Mouse (Mus musculus): ENCODE results near the gene Sh3gl2. TPM values are rescaled to one million over a fixed set of nuclear protein-coding genes. Genes with fewer than 3 reads are reported as not detected.

Gene Sh3gl2
- polyA plus RNA-seq, 1 experiment, result 15.4 TPM

DNA sequence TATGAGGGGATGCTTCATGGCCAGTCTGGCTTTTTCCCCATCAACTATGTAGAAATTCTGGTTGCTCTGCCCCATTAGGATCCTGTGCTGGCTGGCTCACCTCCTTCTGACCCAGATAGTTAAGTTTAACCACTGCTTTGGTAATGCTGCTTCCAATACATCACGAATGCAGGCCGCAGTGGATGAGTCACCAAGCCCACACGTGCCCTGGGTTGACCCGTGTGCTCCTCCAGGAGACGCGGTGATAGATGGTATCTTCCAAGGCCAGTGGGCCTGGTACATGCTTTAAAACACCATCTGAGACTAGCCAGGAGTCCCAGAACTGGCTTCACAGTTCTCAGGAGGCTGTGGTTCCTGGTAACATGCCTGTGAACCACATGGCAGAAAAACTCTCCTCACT lies 182.8 kb downstream of the Sh3gl2 start:
- no peak overlapping the region for H3K4me3 ChIP-seq (ENCODE audit: control insufficient read depth, low read depth, low read length)

DNA sequence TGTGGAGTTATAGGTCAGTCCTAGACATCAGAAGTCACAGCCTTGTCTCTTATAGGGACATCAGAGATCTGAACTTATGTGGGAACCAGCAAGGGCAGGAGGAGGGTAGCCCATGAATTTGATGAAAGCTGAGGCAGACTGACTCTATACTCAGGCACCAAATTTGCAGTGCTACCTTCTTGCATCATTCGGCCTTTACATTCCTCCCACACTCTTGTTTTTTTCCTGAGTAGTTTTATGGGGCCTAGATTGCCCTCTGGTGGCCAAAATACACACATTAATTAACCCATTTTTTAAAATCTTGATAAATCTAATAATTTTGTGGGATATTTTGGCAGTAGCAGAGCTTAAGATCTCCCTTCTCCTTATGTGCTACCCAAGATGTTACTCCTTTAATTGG lies 186.9 kb downstream of the Sh3gl2 start:
- Histone ChIP-seq H3K36me3 (ENCODE audit: control insufficient read depth, insufficient read depth, low read length) (no peaks in the 10 kb centered on the region), H3K4me3 (ENCODE audit: control insufficient read depth, low read depth, low read length) (no peak overlapping the region), H3K27ac (ENCODE audit: control insufficient read depth, insufficient read depth, low read depth, low read length) (no peak overlapping the region), H3K27me3 (ENCODE audit: control insufficient read depth, insufficient read depth, low read length) (no peaks in the 10 kb centered on the region), H3K4me1 (ENCODE audit: control insufficient read depth, insufficient read depth, low read length) (no peaks in the 10 kb centered on the region)
- TF ChIP-seq CTCF (IDR thresholded peaks at IDR 0.05; ENCODE audit: control insufficient read depth, insufficient read depth, insufficient replicate concordance, low read depth, low read length), result no peak
- no peak for TF ChIP-seq POLR2A (IDR thresholded peaks at IDR 0.05; ENCODE audit: control insufficient read depth, low read depth, low read length)

More for the DNA sequence above, 182.8 kb downstream of the Sh3gl2 start:
- Histone ChIP-seq H3K27me3 (ENCODE audit: control insufficient read depth, insufficient read depth, low read length) (no peaks in the 10 kb centered on the region), H3K36me3 (ENCODE audit: control insufficient read depth, insufficient read depth, low read length) (no peaks in the 10 kb centered on the region), H3K27ac (ENCODE audit: control insufficient read depth, insufficient read depth, low read depth, low read length) (no peak overlapping the region), H3K4me1 (ENCODE audit: control insufficient read depth, insufficient read depth, low read length) (no peaks in the 10 kb centered on the region)
- no peak for TF ChIP-seq CTCF (IDR thresholded peaks at IDR 0.05; ENCODE audit: control insufficient read depth, insufficient read depth, insufficient replicate concordance, low read depth, low read length)
- TF ChIP-seq POLR2A (IDR thresholded peaks at IDR 0.05; ENCODE audit: control insufficient read depth, low read depth, low read length), result no peak

DNA sequence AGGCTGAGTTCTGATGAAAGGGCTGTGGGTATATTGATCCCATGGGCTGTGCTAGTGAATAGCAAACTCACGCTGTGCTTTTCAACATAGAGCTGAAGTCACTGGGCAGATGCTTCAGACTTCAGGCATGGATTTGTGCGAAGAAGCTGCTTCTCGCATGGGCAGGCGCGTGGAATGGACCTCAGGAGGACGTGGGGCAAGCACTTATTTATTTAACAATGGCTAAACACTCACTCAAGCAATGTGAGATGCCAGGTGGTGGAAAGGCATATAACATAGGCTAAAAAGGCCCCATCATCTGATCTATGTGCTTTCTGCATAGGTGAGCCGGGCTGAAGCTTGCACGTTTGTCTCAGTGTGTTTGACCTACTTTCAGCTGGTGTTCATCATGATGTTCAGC lies 193.8 kb downstream of the Sh3gl2 start:
- H3K36me3 ChIP-seq (ENCODE audit: control insufficient read depth, insufficient read depth, low read length), result no peaks in the 10 kb centered on the region
- H3K27ac ChIP-seq (ENCODE audit: control insufficient read depth, insufficient read depth, low read depth, low read length), result no peak overlapping the region
- TF ChIP-seq POLR2A (IDR thresholded peaks at IDR 0.05; ENCODE audit: control insufficient read depth, low read depth, low read length), result no peak
- no peak for TF ChIP-seq CTCF (IDR thresholded peaks at IDR 0.05; ENCODE audit: control insufficient read depth, insufficient read depth, insufficient replicate concordance, low read depth, low read length)
- no peaks in the 10 kb centered on the region for H3K27me3 ChIP-seq (ENCODE audit: control insufficient read depth, insufficient read depth, low read length)
- no peak overlapping the region for H3K4me3 ChIP-seq (ENCODE audit: control insufficient read depth, low read depth, low read length)
- H3K4me1 ChIP-seq (ENCODE audit: control insufficient read depth, insufficient read depth, low read length), result no peaks in the 10 kb centered on the region

DNA sequence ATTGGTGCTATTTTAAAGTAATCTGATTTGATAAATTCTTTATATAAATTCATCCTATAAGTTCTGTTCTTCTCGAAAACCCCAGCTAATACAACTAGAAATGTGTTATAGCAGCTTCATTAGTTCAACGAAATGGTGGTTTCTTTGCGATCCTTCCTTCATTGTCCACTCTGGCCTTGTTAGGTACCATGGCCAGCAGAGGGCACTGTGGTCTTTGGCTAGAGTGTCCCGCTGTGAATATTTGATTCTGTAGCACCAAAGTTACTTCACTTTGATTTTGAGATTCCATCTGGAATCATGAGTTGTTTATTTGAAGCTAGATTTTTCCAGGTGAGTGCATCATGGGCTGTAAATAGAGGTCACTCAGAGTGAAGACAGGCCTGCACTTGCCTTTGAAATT lies 197.9 kb downstream of the Sh3gl2 start:
- TF ChIP-seq CTCF (IDR thresholded peaks at IDR 0.05; ENCODE audit: control insufficient read depth, insufficient read depth, insufficient replicate concordance, low read depth, low read length) (peak; percentile 30; the same call in 1 of the 2 replicates), POLR2A (IDR thresholded peaks at IDR 0.05; ENCODE audit: control insufficient read depth, low read depth, low read length) (no peak)
- Histone ChIP-seq H3K36me3 (ENCODE audit: control insufficient read depth, insufficient read depth, low read length) (no peaks in the 10 kb centered on the region), H3K27ac (ENCODE audit: control insufficient read depth, insufficient read depth, low read depth, low read length) (no peak overlapping the region), H3K4me1 (ENCODE audit: control insufficient read depth, insufficient read depth, low read length) (no peaks in the 10 kb centered on the region), H3K4me3 (ENCODE audit: control insufficient read depth, low read depth, low read length) (no peak overlapping the region), H3K27me3 (ENCODE audit: control insufficient read depth, insufficient read depth, low read length) (no peaks in the 10 kb centered on the region)

DNA sequence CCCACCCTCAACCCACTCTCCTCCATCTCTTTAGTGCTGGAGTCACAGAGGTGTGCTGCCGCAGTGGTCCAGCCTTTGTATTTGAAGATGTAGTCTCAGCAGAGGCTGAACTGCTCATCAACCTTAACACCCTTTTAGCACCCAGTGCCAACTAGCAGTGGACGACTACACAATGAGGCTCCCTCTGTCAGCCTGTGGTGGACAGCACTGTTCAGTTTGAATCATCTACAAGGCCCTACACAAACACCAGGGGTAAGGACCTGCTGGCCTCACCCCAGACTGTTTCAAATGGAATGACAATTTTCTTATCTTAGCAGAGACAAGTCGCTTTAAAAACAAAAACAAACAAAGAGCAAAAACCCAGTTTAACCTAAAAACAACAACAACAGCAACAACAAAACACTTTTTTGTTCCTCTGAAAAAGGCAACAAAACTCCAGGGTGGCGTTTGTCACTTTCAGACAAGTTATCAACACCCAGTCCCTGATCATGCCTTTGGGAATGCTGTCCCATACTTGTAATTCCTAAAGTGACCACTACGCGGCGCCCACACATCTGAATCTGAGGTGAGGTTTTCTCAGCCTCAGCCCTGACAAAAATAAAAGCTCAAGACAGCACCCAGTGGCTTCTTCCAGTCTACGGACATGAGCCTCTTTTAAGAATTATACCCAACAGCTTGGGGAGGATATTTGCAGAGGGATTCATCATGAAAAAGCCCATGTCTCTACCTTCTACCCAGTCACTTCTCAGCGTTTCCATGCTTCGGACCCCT lies 199.7 kb downstream of the Sh3gl2 start:
- no peaks in the 10 kb centered on the region for H3K36me3 ChIP-seq (ENCODE audit: control insufficient read depth, insufficient read depth, low read length)
- H3K27me3 ChIP-seq (ENCODE audit: control insufficient read depth, insufficient read depth, low read length), result no peaks in the 10 kb centered on the region
- no peak overlapping the region for H3K27ac ChIP-seq (ENCODE audit: control insufficient read depth, insufficient read depth, low read depth, low read length)
- H3K4me1 ChIP-seq (ENCODE audit: control insufficient read depth, insufficient read depth, low read length), result no peaks in the 10 kb centered on the region
- H3K4me3 ChIP-seq (ENCODE audit: control insufficient read depth, low read depth, low read length), result no peak overlapping the region
- peak; percentile 56; the same call in 1 of the 2 replicates for TF ChIP-seq CTCF (IDR thresholded peaks at IDR 0.05; ENCODE audit: control insufficient read depth, insufficient read depth, insufficient replicate concordance, low read depth, low read length)
- TF ChIP-seq POLR2A (IDR thresholded peaks at IDR 0.05; ENCODE audit: control insufficient read depth, low read depth, low read length), result no peak

DNA sequence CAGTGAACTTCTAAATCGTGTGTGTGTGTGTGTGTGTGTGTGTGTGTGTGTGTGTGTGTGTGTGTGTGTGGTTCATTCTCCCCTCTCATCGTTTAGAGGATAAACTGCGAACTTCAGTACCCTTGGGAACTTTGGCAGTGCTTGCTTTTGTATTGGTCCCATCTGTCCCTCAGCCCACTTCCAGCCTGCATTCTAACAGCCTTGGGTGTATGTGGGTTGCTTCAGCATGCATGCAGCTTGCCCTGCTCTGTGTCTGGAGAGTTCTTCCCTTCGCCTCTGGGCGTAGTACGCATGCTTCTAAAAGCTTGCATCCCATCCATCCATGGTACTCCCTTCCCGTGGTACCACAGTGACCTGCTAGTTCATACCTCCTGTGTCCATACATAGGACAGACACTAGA lies 200.3 kb downstream of the Sh3gl2 start:
- Histone ChIP-seq H3K4me3 (ENCODE audit: control insufficient read depth, low read depth, low read length) (no peak overlapping the region), H3K4me1 (ENCODE audit: control insufficient read depth, insufficient read depth, low read length) (no peaks in the 10 kb centered on the region), H3K27me3 (ENCODE audit: control insufficient read depth, insufficient read depth, low read length) (no peaks in the 10 kb centered on the region), H3K27ac (ENCODE audit: control insufficient read depth, insufficient read depth, low read depth, low read length) (no peak overlapping the region), H3K36me3 (ENCODE audit: control insufficient read depth, insufficient read depth, low read length) (no peaks in the 10 kb centered on the region)
- TF ChIP-seq CTCF (IDR thresholded peaks at IDR 0.05; ENCODE audit: control insufficient read depth, insufficient read depth, insufficient replicate concordance, low read depth, low read length) (no peak), POLR2A (IDR thresholded peaks at IDR 0.05; ENCODE audit: control insufficient read depth, low read depth, low read length) (no peak)

DNA sequence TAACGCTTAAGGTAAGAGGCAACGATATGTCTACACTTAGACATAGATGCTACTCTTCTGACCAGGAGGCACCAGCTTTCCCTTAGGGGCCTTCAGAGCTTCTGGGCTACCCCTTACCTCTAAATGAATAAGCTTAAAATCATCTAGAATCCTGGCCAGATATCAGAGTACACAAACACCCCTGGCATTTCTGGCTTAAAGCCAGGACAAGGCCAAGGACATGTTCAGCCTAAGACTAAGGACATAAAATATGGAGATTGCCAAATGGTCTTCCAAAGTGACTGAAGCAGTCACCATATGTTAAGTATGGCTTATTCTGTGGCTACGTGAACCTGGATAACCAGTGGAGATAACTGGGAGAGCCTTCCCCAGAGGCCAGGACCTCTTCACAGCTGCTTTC lies 211.5 kb downstream of the Sh3gl2 start:
- TF ChIP-seq CTCF (IDR thresholded peaks at IDR 0.05; ENCODE audit: control insufficient read depth, insufficient read depth, insufficient replicate concordance, low read depth, low read length) (no peak), POLR2A (IDR thresholded peaks at IDR 0.05; ENCODE audit: control insufficient read depth, low read depth, low read length) (no peak)
- Histone ChIP-seq H3K27ac (ENCODE audit: control insufficient read depth, insufficient read depth, low read depth, low read length) (no peak overlapping the region), H3K4me3 (ENCODE audit: control insufficient read depth, low read depth, low read length) (no peak overlapping the region), H3K27me3 (ENCODE audit: control insufficient read depth, insufficient read depth, low read length) (no peaks in the 10 kb centered on the region), H3K36me3 (ENCODE audit: control insufficient read depth, insufficient read depth, low read length) (no peaks in the 10 kb centered on the region), H3K4me1 (ENCODE audit: control insufficient read depth, insufficient read depth, low read length) (no peaks in the 10 kb centered on the region)

Data from testis, adult 2 months (tissue).